Mouse (Mus musculus): ENCODE data around the gene Echdc3.

Gene Echdc3

GRCm38 (mm10) chr2:6226361-6227058, 13.7 kb upstream of the Echdc3 start:
- DNase-seq (ENCODE audit: low read depth, low spot score): peak; percentile 96

- DNase-seq (ENCODE audit: low read depth, low spot score): peak; percentile 89
Measured at GRCm38 (mm10) chr2:6220141-6220805, 7.4 kb upstream of the Echdc3 start.

DNA sequence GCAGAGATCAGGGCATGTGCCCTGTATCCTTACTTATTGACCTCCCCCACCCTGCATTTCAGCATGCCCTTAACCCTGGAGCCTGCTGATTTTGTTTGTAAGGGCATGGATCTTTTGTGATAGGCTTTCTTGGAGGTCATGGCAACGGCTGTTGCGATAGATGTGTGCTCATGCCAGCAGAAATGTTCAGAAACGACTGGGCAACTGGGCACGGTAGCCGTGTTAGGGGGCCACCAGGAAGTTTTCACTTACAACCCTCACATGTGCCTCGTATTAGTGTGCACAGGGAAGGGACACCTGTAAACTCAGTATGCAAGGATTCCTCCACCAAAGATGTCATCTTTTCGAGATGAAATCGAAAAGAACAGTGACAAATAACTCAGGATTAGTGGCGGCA, 508 bp downstream of the Echdc3 start:
- DNase-seq (ENCODE audit: low read depth, low spot score): no peak

DNA sequence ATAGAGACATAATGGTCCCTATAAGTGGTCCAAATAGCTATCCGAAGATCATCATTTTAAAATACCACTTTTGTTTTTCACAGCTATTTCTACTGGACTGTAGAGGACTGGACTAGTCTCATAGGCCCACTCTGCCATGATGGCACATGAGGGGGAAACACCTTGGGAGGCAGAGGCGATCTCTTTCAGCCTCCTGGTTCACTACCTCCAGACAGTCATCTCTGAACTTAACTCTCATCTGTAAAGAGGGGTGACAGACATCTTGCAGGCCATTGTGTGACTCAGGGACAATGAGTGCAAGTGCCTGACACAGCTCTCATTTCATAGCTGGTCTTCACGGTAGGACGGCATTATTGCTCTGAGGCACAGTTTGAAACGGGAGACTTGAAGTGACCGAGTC, 2.0 kb downstream of the Echdc3 start:
- DNase-seq (ENCODE audit: low read depth, low spot score): no peak

GRCm38 (mm10) chr2:6209746-6210145, 3.1 kb downstream of the Echdc3 start:
- DNase-seq (ENCODE audit: low read depth, low spot score): no peak

- DNase-seq (ENCODE audit: low read depth, low spot score): peak; percentile 63
Measured at GRCm38 (mm10) chr2:6209116-6209515, 3.7 kb downstream of the Echdc3 start.

- DNase-seq (ENCODE audit: low read depth, low spot score): peak; percentile 43
Measured at GRCm38 (mm10) chr2:6207736-6208135, 5.1 kb downstream of the Echdc3 start.

- DNase-seq (ENCODE audit: low read depth, low spot score): no peak
Measured at GRCm38 (mm10) chr2:6196363-6196973, 16.4 kb downstream of the Echdc3 start.

DNA sequence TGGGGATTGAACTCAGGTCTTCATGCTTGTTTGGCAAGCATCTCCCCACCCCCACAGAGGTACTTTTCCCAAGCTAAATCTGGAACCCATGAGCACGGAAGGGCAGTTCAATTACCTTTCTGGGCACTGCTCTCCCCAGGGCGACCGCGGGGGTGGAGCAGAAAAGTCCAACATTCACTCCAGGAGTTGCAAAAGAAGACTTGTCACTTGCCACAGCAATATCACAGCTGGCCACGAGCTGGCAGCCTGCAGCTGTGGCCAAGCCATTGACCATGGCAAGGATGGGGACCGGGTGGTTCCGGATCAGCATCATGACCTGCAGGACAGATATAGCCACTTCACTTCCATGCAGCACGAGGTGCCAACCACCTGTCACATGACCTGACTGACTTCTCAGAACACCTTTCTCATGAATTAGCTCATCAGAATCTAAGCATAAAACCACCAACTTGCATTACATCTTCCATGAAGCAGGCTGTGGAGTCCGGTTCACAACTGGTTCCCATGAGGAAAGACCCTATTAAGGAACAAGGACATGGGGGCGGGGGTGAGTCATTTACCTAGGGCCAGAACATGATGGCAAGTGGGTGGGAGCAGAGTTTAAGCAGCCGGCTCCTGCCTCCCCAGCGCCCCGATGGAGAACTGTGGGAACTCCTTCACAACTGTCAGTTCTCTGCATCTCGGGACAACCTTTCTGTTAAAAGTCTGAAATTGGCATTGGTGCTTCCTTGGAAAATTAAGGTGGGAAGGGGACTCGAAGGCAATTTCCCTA, 17.2 kb downstream of the Echdc3 start:
- no peak for DNase-seq (ENCODE audit: low read depth, low spot score)

- no peak for DNase-seq (ENCODE audit: low read depth, low spot score)
Measured at GRCm38 (mm10) chr2:6194497-6194896, 18.3 kb downstream of the Echdc3 start.

DNA sequence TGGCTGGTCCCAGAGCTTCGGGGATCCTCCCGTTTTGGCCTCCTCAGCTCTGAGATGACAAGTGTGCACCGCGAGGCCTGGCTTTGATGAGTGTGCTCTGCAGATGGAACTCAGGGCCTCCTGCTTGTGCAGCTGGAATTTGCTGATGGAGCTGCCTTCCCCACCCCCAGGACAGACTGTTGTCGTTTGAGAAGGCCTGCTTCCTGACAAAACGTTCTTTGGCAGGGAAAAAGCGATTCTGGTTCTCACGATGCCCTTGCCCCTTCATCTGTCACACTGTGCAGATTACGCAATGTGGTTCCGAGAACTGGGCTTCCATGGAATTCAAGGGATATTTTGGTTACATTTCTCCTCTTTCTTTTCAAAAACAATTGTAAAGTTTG, 19.3 kb downstream of the Echdc3 start:
- DNase-seq (ENCODE audit: low read depth, low spot score): peak; percentile 34

DNA sequence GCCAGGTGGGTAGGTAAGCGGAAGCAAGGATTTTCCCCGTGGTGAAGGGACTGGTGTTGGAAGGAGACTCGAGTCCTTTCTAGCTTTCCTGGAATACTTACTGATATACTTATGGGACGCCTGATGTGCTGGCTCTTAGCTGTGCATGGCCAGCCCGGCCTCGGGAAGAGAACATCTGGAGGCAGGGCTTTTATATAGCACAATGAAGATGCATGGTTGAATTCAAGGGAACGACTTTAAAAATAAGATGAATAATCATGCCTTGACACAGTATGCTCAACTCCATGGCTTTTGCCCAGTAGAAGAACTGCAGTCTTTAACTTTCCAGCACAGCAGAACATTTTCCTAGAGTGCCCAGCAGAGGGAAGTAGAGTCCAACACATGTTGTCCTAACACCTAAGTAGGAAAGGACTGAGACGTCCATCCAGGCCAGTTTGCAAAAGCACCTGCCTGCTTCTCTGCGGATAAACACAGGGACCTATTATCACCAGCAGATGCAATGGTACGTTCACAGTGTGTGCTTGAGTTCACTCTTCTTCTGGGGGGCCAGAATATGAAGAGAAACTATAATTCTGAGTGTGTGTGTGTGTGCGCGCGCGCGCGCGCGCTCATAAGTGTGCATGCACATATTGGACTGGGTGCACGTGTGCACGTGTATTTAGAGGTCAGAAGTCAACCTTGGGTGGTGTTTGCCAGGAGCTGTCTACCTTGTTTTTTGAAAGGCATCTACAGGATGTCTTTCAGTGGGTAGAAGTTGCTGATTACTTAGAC, 19.8 kb downstream of the Echdc3 start:
- DNase-seq (ENCODE audit: low read depth, low spot score): peak; percentile 90

- no peak for DNase-seq (ENCODE audit: low read depth, low spot score)
Measured at GRCm38 (mm10) chr2:6190036-6190435, 22.8 kb downstream of the Echdc3 start.

DNA sequence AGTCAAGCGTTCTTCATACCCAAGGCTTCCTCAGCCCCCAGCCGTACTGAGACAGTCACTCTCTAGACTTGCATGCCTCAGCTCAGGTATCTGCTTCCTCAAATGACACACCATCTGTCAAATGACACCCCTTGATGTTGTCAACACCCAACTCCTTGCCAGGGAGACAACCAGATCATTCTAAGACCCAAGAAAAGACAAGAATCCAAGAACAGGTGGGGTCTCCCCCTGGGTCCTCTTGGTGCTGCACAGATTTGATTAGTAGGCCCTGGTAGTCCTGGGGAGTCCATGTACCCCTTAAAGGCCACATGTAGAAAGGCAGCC, 23.2 kb downstream of the Echdc3 start:
- no peak for DNase-seq (ENCODE audit: low read depth, low spot score)

DNA sequence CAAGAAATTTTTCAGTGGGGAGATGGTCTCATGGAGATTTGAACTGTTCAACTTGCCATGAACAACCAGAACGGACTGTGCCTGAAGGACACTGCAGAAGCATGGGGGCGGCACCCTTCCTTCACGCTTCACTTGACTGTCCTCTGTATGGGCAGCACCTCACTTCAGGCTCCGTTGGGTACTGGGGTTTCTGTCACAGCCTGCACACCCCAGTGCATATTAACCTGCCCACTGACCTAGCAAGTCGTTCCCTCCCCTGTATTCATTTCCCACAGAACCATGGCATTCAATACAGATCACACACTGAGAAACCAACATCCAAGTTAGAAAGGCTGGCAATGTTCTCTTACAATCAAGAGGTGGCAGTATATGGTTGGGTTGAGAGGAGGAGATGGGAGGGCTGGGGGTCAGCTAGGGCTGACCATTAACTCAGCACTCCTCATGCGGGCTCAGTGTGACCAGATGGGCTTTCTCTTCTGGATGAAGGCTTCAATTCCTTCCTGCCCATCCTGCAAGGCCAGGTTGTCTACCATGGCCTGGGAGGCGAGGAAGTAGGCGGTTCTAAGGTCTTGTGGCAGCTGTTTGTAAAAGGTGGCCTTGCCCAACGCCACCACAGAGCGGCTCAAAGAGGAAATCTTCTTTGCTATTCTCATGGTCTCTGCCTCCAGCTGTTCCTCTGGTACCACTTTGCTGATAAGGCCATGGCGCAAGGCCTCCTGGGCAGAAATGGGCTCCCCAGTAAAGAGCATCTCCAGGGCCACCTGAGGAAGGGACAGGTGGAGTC, 23.8 kb downstream of the Echdc3 start:
- no peak for DNase-seq (ENCODE audit: low read depth, low spot score)

DNA sequence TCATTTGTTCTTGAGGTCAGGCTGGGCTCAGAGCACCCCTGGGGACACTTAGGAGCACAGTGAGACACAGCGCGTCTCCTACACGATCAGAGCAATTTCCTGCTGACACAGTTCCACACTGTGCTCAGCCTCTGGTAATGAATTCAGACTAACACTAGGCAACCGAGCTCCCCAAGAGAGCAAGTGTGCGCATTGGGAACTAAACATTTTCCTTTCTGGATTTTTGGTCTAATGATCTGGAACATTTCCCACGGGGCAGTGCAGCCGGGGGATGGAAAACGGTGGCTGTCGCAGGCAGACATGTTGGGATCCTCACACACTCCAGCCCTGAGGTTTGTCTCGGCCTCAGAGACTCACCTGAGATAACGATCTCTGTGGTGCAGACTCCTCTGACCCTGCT, 25.4 kb downstream of the Echdc3 start:
- DNase-seq (ENCODE audit: low read depth, low spot score): peak; percentile 54

DNA sequence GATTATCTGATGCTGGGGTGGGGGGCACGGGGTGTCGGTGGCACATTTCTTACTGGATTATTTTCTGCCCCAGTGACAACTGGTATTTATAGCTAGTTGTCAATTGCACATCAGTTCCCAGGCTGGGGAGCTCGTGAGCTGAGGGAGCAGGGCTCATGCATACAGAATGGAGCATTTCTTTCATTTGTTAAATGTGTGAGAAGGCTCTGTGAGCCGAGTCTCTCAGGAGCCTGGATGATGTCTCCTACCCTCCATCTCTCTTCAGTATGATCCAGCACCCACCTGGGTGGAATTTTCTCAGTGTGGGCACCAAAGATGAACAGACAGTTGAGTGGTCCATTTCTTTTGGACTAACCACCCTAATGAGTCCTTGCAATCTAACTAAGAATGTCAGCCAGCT, 25.9 kb downstream of the Echdc3 start:
- DNase-seq (ENCODE audit: low read depth, low spot score): peak; percentile 25

DNA sequence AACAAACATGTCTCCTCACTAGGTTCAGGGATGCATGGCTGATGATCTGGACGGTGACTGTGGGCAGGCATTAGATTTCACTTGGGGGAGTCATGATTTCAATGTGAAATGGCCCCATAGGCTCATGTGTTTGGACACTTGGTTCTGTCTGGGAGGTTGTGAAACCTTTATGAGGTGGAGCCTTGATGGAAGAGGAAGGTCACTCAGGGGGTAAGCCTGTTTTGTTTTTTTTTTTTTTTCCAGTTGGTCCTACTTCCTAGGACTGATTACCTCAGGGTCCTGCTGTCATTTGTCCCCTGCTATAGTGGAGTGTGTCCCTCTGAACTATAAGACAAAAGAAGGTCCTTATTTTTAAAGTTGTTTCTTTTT, 33.1 kb downstream of the Echdc3 start:
- no peak for DNase-seq (ENCODE audit: low read depth, low spot score)

DNA sequence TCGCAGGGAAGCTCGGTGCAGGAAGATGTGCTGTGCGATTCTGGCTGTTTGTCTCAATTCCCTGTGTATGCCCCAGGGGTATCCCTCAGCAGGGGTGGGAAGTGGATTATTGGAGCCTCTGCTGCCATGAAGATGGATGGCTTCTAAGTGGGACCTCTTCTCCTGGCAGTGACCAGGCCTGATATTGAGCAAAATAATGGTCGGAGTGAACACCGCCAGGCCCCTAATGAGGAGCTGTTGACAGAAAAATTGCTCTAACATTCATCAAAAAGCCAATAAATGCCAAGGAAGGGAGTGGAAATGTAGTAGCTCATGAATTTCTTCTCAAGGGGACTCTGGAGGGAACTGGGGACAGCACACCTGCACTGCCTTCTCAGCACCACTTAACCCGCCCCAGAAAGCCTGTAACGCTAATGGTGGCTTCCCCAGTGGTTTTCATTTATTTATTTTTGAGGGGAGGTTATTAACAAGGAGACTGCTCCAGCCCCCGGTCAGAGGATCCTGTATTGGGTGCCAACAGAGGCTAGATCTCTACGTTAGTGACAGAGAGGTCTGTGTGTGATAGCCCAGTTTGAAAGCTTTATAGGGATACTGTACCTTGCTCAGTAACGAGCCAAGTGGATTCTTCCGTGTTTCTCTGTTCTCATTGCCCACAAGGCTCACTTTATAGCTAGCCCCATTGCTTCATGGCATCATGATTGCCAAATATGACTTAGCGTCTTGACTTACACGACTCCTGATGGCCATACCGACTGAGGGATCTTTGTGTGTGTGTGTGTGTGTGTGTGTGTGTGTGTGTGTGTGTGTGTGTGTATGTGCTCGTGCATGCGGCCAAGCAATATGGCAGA, 33.7 kb downstream of the Echdc3 start:
- no peak for DNase-seq (ENCODE audit: low read depth, low spot score)

- DNase-seq (ENCODE audit: low read depth, low spot score): no peak
Measured at GRCm38 (mm10) chr2:6173013-6173412, 39.8 kb downstream of the Echdc3 start.

Data from brain, adult 2 months (tissue).